Mouse (Mus musculus) skeletal muscle tissue, adult 2 months (tissue): ENCODE data around the gene Sprr2e.

Experiments
- DNase-seq: peaks from one replicate; pipeline ENCODE4 v3.0.0-alpha.2; 2012; ENCODE audit warnings: low read depth, low spot score

The Sprr2e gene

DNA sequence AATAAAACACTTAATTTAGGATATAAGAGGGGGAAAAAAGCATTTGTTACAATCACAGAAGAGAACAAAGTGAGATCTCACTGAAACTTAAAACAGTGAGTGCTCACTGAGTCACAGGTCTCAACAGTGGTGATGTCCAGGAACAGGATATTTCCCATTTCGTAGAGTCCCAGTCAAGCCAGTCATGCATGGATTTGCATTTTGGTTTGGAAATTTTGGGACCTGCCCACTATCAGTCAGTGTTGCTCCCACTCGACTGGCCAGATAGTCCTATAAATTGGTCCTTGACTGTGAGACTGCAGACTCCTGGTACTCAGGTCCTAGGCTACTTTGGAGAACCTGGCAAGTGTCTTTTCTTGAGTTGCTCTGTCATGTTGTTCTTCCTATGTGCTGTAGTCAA is at the start of gene Sprr2e:
Gene Sprr2e (plus strand): TSS at position 301 of the 400 bp plus-strand sequence.
- DNase-seq: no peak

DNA sequence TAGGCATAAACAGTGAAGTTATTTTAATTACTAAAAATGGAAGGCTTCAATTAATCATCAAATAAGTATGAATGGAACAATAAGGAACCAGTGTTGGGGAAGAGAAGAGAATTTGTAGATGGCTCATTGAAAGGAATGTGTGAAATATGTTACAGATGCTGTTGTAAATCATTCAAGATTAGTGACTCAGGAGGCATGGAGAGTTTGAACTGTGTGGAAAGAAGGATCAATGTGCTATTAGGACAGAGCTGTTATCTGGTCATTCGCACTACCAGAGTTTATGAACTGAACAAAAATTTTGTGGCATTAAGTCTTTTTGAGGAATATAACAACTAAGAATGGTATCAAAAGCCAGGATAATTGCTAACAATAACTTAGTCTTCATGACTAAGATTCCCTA is 44.5 kb upstream of the Sprr2e start:
- DNase-seq: no peak

DNA sequence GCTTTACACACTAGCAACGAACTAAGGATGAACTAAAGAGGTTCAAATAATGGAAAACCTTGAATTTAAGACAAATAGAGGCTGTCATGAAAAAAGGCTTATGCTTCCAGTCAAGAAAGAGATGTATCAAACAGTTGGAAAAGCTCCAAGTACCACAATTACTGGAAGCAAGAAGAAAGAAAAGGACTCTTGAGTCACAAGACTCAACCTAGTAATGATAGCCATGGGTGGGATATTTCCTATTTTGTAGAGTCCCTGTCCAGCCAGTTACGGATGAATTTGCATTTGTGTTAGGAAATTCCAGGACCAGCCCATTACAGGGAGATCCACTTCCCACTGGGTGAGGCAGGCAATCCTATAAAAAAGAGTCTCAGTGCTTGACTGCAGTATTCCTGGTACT is 35.6 kb upstream of the Sprr2e start, which contains the start of gene Sprr2b:
Gene Sprr2b (plus strand): TSS at position 301 of the 400 bp plus-strand sequence.
- DNase-seq: no peak

- DNase-seq: no peak
Measured at GRCm38 (mm10) chr3:92317384-92317783, 34.6 kb upstream of the Sprr2e start.

DNA sequence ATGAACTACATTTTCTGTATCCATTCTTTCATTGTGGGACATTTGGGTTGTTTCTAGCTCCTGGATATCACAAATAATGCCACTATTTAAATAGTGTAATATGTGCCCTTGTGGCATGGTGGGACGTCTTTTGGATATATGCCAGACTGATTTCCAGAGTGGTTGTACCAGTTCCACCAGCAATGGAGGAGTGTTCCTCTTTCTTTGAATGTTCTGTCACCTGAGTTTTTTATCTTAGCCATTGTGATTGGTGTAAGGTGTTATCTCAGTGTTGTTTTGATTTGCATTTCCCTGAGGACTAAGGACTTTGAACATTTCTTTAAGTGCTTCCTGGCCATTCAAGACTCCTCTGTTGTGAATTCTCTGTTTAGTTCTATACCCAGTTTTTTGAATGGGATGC is 15.7 kb upstream of the Sprr2e start:
- no peak for DNase-seq

DNA sequence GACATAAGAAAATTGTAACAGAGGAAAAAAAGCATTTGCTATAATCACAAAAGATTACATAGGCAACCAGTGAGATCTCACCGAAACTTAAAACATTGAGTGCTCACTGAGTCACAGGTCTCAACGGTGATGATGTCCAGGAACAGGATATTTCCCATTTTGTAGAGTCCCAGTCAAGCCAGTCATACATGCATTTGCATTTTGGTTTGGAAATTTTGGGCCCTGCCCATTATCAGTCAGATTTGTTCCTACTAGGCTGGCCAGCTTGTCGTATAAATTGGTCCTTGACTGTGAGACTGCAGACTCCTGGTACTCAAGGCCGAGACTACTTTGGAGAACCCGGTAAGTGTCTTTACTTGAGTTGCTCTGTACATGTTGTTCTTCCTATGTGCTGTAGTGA is 13.1 kb upstream of the Sprr2e start, which contains the start of gene Sprr2d:
Gene Sprr2d (plus strand): TSS at position 301 of the 400 bp plus-strand sequence.
- no peak for DNase-seq

GRCm38 (mm10) chr3:92361619-92362018 is 9.7 kb downstream of the Sprr2e start:
- no peak for DNase-seq

- DNase-seq: no peak
Measured at GRCm38 (mm10) chr3:92364887-92365286, 12.9 kb downstream of the Sprr2e start, which contains the start of gene Sprr2f. Gene Sprr2f (plus strand): TSS chr3:92365187.

GRCm38 (mm10) chr3:92373613-92374012 is 21.7 kb downstream of the Sprr2e start:
- no peak for DNase-seq

GRCm38 (mm10) chr3:92385385-92385784 is 33.4 kb downstream of the Sprr2e start, which contains the start of gene Sprr2h:
Gene Sprr2h (plus strand): TSS chr3:92385685.
- DNase-seq: no peak

GRCm38 (mm10) chr3:92394301-92394700 is 42.4 kb downstream of the Sprr2e start:
- DNase-seq: no peak
